Mouse (Mus musculus): Measurements from ENCODE around the gene Cd2.

GRCm38 (mm10) chr3:101299591-101299990, 11.9 kb upstream of the Cd2 start:
- TF ChIP-seq POLR2A (IDR thresholded peaks at IDR 0.05; ENCODE audit: insufficient read depth, low read depth, low read length) = no peak
- TF ChIP-seq CTCF (IDR thresholded peaks at IDR 0.05) = no peak

Data from heart, adult 2 months (tissue).